Mouse (Mus musculus) heart, postnatal 0 days (tissue): ENCODE data around the gene Dqx1. TPM values are rescaled to one million over a fixed set of nuclear protein-coding genes. Genes with fewer than 3 reads are reported as not detected.

Experiments used
- ATAC-seq: fragments of 200-750 bp; cut with Nextera tagmentation; 2 replicates; pipeline ENCODE4 v1.8.0; 2017; ENCODE audit warnings: low read depth, moderate number of reproducible peaks, moderate library complexity; ENCODE audit not compliant: insufficient read depth
- DNase-seq: peaks from one replicate; pipeline ENCODE4 v3.0.0-alpha.2; 2016; ENCODE audit warnings: low spot score
- H3K27ac ChIP-seq: fragments of 300-500 bp; sonication (generic); 2 replicates; pipeline ENCODE4 v1.5.1; 2014; ENCODE audit warnings: low read depth, mild to moderate bottlenecking
- H3K27me3 ChIP-seq: fragments of 300-500 bp; sonication (generic); 2 replicates; pipeline ENCODE4 v1.6.1; 2014; ENCODE audit warnings: low read length, mixed read lengths; ENCODE audit not compliant: control insufficient read depth, insufficient read depth
- H3K36me3 ChIP-seq: fragments of 300-500 bp; sonication (generic); replicated peaks from 2 replicates; pipeline ENCODE4 v1.6.1; 2014; ENCODE audit warnings: low read length, mixed read lengths; ENCODE audit not compliant: control insufficient read depth, insufficient read depth
- H3K4me1 ChIP-seq: fragments of 300-500 bp; sonication (generic); 2 replicates; pipeline ENCODE4 v1.6.1; 2014; ENCODE audit warnings: antibody characterized with exemption; ENCODE audit not compliant: control insufficient read depth, insufficient read depth
- H3K4me2 ChIP-seq: fragments of 300-500 bp; sonication (generic); 2 replicates; pipeline ENCODE4 v1.6.1; 2014; ENCODE audit warnings: low read depth, mild to moderate bottlenecking, low read length, moderate library complexity
- H3K4me3 ChIP-seq: fragments of 300-500 bp; sonication (generic); 2 replicates; pipeline ENCODE4 v1.5.1; 2014; ENCODE audit warnings: low read depth, low read length
- H3K9ac ChIP-seq: fragments of 300-500 bp; sonication (generic); replicated peaks from 2 replicates; pipeline ENCODE4 v1.6.1; 2014; ENCODE audit warnings: low read depth, low read length, mixed read lengths
- H3K9me3 ChIP-seq: fragments of 300-500 bp; sonication (generic); replicated peaks from 2 replicates; pipeline ENCODE4 v1.6.1; 2016; ENCODE audit warnings: low read length; ENCODE audit not compliant: control insufficient read depth
- CTCF ChIP-seq: IDR thresholded peaks from 2 replicates; pipeline ENCODE4 v1.5.1; 2016; ENCODE audit warnings: antibody characterized with exemption, control low read depth, low read depth
- EP300 ChIP-seq: IDR thresholded peaks from 2 replicates; pipeline ENCODE4 v1.6.1; 2016; ENCODE audit warnings: antibody characterized with exemption, low read depth
- WGBS: fragments of 180-500 bp; shearing (Covaris S2); extraction: QIAGEN DNeasy Blood & Tissue Kit; methylation state at CpG from one replicate; pipeline ENCODE4 v1.1.7; 2014; 5-methylcytosine and 5-hydroxymethylcytosine counted together
- microRNA counts: library from miRNA; unstranded; fragments of <30 nt; microRNA quantifications from one replicate; lab custom pipeline; 2015
- microRNA-seq: library from miRNA; unstranded; fragments of <30 nt; microRNA quantifications from one replicate; pipeline ENCODE4, GENCODE M21; 2016
- polyA plus RNA-seq: library from polyadenylated mRNA; unstranded; fragments of >200 nt; fragmentation: Nextera tagmentation; extraction: Ambion mirVana; gene quantifications from 2 replicates; pipeline ENCODE4 v1.2.1, GENCODE M21; 2015
- total RNA-seq: library from RNA; depleted of rRNA; stranded (reverse); fragments of >200 nt; gene quantifications from 2 replicates; pipeline ENCODE4 v1.2.3, GENCODE M21; 2014; ENCODE audit warnings: low replicate concordance; rRNA removed

Dqx1 gene
- total and polyA plus RNA-seq, 2 experiments from 2014 or later, result 0.08 TPM; not detected in 1

DNA sequence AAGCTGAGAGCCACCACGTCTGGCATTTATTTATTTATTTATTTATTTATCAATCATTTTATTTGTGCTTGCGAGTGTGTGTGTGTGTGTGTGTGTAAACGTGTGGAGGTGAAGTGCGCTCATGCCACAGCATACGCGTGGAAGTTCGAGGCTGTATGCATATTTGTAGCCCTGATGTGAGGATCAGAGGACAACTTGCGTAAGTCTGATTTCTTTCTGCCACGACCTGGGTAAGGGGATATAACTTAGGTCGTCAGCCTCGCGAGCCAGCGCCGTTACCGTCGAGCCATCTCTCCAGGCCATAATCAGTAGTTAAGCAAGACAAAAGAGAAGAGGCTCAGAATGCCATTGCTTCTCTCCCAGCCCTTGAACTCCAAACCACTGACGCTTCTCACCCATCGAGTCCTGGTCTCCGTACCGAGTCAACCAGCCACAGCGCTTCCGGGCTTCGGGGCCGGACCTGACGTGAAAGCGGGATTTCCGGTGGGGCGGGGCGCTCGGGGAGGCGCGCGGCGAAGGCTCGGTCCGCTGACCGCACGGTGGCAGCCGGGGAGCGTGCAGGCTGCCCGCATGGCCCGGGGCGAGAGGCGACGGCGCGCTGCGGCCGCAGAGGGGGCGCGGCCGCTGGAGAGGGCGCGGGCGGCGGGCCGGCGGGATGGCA is 57.5 kb downstream of the Dqx1 start, which contains the start of gene Mogs:
Mogs (plus strand) TSS at position 486 of the 661 bp plus-strand sequence.
- Histone ChIP-seq H3K36me3 (peaks cover 21% of the 10 kb centered on the region), H3K4me1 (peaks cover 13% of the 10 kb centered on the region)

DNA sequence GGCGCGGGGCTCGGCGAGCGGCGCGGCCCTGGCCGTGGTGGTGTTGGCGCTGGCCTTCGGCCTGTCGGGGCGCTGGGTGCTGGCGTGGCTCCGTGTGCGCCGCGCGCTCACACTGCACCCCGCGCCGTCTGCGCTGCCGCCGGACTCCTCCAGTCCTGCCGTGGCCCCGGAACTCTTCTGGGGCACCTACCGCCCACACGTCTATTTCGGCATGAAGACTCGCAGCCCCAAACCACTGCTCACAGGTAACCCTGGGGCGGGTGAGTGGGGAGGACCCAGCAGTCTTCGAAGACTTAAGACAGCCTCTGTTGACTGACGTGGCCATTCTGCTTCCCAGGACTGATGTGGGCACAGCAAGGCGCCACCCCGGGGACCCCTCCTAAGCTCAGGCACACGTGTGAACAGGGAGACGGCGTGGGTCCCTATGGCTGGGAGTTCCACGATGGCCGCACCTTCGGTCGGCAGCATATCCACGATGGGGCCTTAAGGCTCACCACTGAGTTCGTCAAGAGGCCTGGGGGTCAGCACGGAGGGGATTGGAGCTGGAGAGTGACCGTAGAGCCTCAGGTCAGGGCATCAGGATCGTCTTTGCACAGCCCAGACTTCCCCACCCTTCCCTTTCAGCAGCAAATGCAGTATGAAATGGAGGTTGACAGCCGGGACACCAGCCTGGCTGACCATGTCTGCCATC is 58.2 kb downstream of the Dqx1 start:
- Histone ChIP-seq H3K27ac (peak overlapping the region; percentile 73), H3K36me3 (peaks cover 20% of the 10 kb centered on the region), H3K9ac (peak overlapping the region; percentile 61), H3K9me3 (no peaks in the 10 kb centered on the region), H3K4me1 (peaks cover 15% of the 10 kb centered on the region), H3K4me2 (peak overlapping the region; percentile 84), H3K4me3 (peak overlapping the region; percentile 64), H3K27me3 (no peaks in the 10 kb centered on the region)
- DNase-seq (no peak), ATAC-seq (peak; percentile 61)
- no peak for TF ChIP-seq EP300
- TF ChIP-seq CTCF, result no peak
- WGBS, result under 1% methylated on average over 33 of the region's 48 CpGs

More for the DNA sequence above, 57.5 kb downstream of the Dqx1 start, which contains the start of gene Mogs:
- ATAC-seq (peak; percentile 92), DNase-seq (peak; percentile 87)
- Histone ChIP-seq H3K27me3 (no peaks in the 10 kb centered on the region), H3K9me3 (no peaks in the 10 kb centered on the region), H3K4me2 (peak within 1 kb of the TSS; percentile 84), H3K9ac (peak within 1 kb of the TSS; percentile 61), H3K27ac (peak within 1 kb of the TSS; percentile 73), H3K4me3 (peak within 1 kb of the TSS; percentile 64)
- WGBS, result under 1% methylated on average over 44 of the region's 58 CpGs
- TF ChIP-seq EP300, result no peak
- TF ChIP-seq CTCF, result peak; percentile 38; the same call in 1 of the 2 replicates

DNA sequence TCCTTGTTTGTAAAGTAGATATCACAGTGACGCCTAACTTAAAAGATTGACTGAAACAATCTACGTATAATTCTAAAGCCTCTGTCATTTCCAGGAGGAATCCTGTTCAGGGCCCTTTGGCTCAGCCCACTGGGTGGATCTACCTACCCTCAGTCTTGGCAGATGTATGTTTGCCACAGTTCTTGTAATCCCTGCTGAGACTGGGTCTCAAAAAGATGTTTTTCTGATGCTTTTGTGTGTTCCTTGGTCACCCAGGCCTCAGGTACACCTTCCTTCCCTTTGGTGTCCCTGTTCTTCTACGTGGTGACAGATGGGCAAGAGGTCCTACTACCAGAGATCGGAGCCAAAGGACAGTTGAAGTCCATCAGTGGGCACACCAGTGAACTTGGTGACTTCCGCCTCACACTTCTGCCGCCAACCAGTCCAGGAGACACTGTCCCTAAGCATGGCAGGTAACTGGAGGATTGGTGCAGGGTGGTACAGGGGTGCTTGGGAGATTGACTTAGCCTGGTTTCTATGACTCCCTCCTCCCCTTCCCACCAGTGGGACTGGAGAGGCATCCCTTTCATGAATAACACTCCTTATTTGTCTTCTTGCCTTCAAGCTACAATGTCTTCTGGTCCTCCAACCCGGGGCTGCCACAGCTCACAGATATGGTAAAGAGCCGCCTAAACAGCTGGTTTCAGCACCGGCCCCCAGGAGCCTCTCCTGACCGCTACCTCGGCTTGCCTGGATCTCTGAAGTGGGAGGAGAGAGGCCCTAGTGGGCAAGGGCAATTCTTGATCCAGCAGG is 58.9 kb downstream of the Dqx1 start:
- Histone ChIP-seq H3K4me3 (peak overlapping the region; percentile 64), H3K27me3 (no peaks in the 10 kb centered on the region), H3K4me1 (peaks cover 15% of the 10 kb centered on the region), H3K4me2 (peak overlapping the region; percentile 84), H3K9ac (peak overlapping the region; percentile 61), H3K36me3 (peaks cover 15% of the 10 kb centered on the region), H3K27ac (no peak overlapping the region), H3K9me3 (no peaks in the 10 kb centered on the region)
- DNase-seq, result no peak
- ATAC-seq, result no peak
- WGBS, result 69% methylated on average over 11 of the region's 11 CpGs
- no peak for TF ChIP-seq EP300
- no peak for TF ChIP-seq CTCF

MicroRNAs within 50 kb of the gene (microRNA counts, 519-probe panel; counts per million panel counts)
- not detected for microRNA mmu-miR-3470a+mmu-miR-3470b (lab: Ali Mortazavi, UCI)

Small RNA genes within 50 kb of the gene (microRNA-seq; reads per million reads assigned to microRNA genes)
- not detected for gene Mir3470a
- gene Mir7040, result not detected

Other genes starting within 250 kb of the Dqx1 start
- not detected in 2 replicates for gene Sema4f, start 118.1 kb upstream of the Dqx1 start, total RNA-seq
- 0.04 TPM in 1 of 2 replicates, not detected in the other for gene Sema4f, start 118.1 kb upstream of the Dqx1 start, polyA plus RNA-seq
- gene M1ap, start 110.9 kb upstream of the Dqx1 start, total RNA-seq, result 0.39 TPM in 1 of 2 replicates, not detected in the other
- gene M1ap, start 110.9 kb upstream of the Dqx1 start, polyA plus RNA-seq, result 0.59 and 0.75 TPM in 2 replicates
- 9.2 and 11.5 TPM in 2 replicates for gene Dok1, start 24.4 kb upstream of the Dqx1 start, total RNA-seq
- 6.1 and 6.3 TPM in 2 replicates for gene Dok1, start 24.4 kb upstream of the Dqx1 start, polyA plus RNA-seq
- gene Loxl3, start 23.7 kb upstream of the Dqx1 start, total RNA-seq, result 9.0 and 9.8 TPM in 2 replicates
- gene Loxl3, start 23.7 kb upstream of the Dqx1 start, polyA plus RNA-seq, result 3.8 and 4.3 TPM in 2 replicates
- 156 and 219 TPM in 2 replicates for gene Aup1, start 3.3 kb upstream of the Dqx1 start, total RNA-seq
- 104 and 108 TPM in 2 replicates for gene Aup1, start 3.3 kb upstream of the Dqx1 start, polyA plus RNA-seq
- 46.3 and 50.3 TPM in 2 replicates for gene Htra2, start 2.6 kb upstream of the Dqx1 start, total RNA-seq
- 55.4 and 61.9 TPM in 2 replicates for gene Htra2, start 2.6 kb upstream of the Dqx1 start, polyA plus RNA-seq
- not detected in 2 replicates for gene Tlx2, start 12.4 kb downstream of the Dqx1 start, total RNA-seq
- not detected in 2 replicates for gene Tlx2, start 12.4 kb downstream of the Dqx1 start, polyA plus RNA-seq
- 12.1 and 14.8 TPM in 2 replicates for gene Pcgf1, start 20.0 kb downstream of the Dqx1 start, total RNA-seq
- 13.2 and 14.7 TPM in 2 replicates for gene Pcgf1, start 20.0 kb downstream of the Dqx1 start, polyA plus RNA-seq
- not detected in 2 replicates for gene Lbx2, start 28.5 kb downstream of the Dqx1 start, total RNA-seq
- 0.59 and 0.64 TPM in 2 replicates for gene Lbx2, start 28.5 kb downstream of the Dqx1 start, polyA plus RNA-seq
- gene Ccdc142, start 43.8 kb downstream of the Dqx1 start, total RNA-seq, result 0.11 and 0.97 TPM in 2 replicates
- gene Ccdc142, start 43.8 kb downstream of the Dqx1 start, polyA plus RNA-seq, result 1.1 and 1.6 TPM in 2 replicates
- gene Gm42688, start 43.8 kb downstream of the Dqx1 start, total RNA-seq, result 2.4 and 3.4 TPM in 2 replicates
- gene Gm42688, start 43.8 kb downstream of the Dqx1 start, polyA plus RNA-seq, result 1.1 and 1.4 TPM in 2 replicates
- 87.9 and 156 TPM in 2 replicates for gene Mrpl53, start 51.2 kb downstream of the Dqx1 start, total RNA-seq
- gene Mrpl53, start 51.2 kb downstream of the Dqx1 start, polyA plus RNA-seq, result 242 and 247 TPM in 2 replicates
- 27.5 and 28.1 TPM in 2 replicates for gene Mogs, start 57.7 kb downstream of the Dqx1 start, total RNA-seq
- gene Mogs, start 57.7 kb downstream of the Dqx1 start, polyA plus RNA-seq, result 7.9 and 9.4 TPM in 2 replicates
- gene Wbp1, start 63.7 kb downstream of the Dqx1 start, total RNA-seq, result 151 and 186 TPM in 2 replicates
- 97.5 and 98.1 TPM in 2 replicates for gene Wbp1, start 63.7 kb downstream of the Dqx1 start, polyA plus RNA-seq
- 8.9 and 11.6 TPM in 2 replicates for gene Ino80b, start 67.6 kb downstream of the Dqx1 start, total RNA-seq
- 5.5 and 6.8 TPM in 2 replicates for gene Ino80b, start 67.6 kb downstream of the Dqx1 start, polyA plus RNA-seq
- gene Rtkn, start 77.6 kb downstream of the Dqx1 start, total RNA-seq, result 40.0 and 45.9 TPM in 2 replicates
- 12.5 and 13.0 TPM in 2 replicates for gene Rtkn, start 77.6 kb downstream of the Dqx1 start, polyA plus RNA-seq
- 1.4 and 5.5 TPM in 2 replicates for gene Wdr54, start 98.6 kb downstream of the Dqx1 start, total RNA-seq
- 0.96 and 1.1 TPM in 2 replicates for gene Wdr54, start 98.6 kb downstream of the Dqx1 start, polyA plus RNA-seq
- gene 1700003E16Rik, start 98.6 kb downstream of the Dqx1 start, total RNA-seq, result 2.0 TPM in 1 of 2 replicates, not detected in the other
- 0.20 and 0.45 TPM in 2 replicates for gene 1700003E16Rik, start 98.6 kb downstream of the Dqx1 start, polyA plus RNA-seq
- gene Dctn1, start 108.1 kb downstream of the Dqx1 start, total RNA-seq, result 45.9 and 47.7 TPM in 2 replicates
- gene Dctn1, start 108.1 kb downstream of the Dqx1 start, polyA plus RNA-seq, result 48.9 and 50.8 TPM in 2 replicates
- not detected in 2 replicates for gene Slc4a5, start 162.0 kb downstream of the Dqx1 start, total RNA-seq
- 0.03 TPM in 1 of 2 replicates, not detected in the other for gene Slc4a5, start 162.0 kb downstream of the Dqx1 start, polyA plus RNA-seq